In genomic region chr3:127020167-127020566, GRCm38 (mm10) we compare ENCODE assay signal across 26 mouse cellular contexts.
A peak's percentile ranks its signal among the peaks of the same experiment; 100 is the strongest.
DNase-seq lines count a peak whose midpoint lies in the region; ATAC-seq and TF ChIP-seq lines count a peak whose summit lies in the region.
"Had no signal": no experiment of that assay in that cellular context is flagged by ENCODE, and none has a peak within 500 bp of the region (broad histone marks: within the 10 kb centered on the region; RNA-seq: fewer than 3 reads in every experiment).

No protein-coding gene starts in this region.

- TF ChIP-seq EP300 in heart, adult 2 months (IDR thresholded peaks at IDR 0.05; ENCODE audit: insufficient read depth, low read depth, low read length): no peak

- intact Hi-C loops in heart, adult 2 months (cut with DNase I): no loop called here

- H3K9ac ChIP-seq in heart, adult 2 months (ENCODE audit: low read depth, low read length): no peak overlapping the region
- H3K9ac ChIP-seq in limb, embryonic 14.5 days (ENCODE audit: low read depth, low read length, severe bottlenecking): no peak overlapping the region
- H3K9ac ChIP-seq: hindbrain, embryonic 13.5 days; limb, embryonic 13.5 days; midbrain, embryonic 12.5 days; neural tube, embryonic 15.5 days had no signal

- DNase-seq in heart, adult 2 months: no peak
- DNase-seq in heart, postnatal 4 days: no peak
- DNase-seq in limb, embryonic 14.5 days (ENCODE audit: low spot score): no peak
- no peak for DNase-seq in limb, embryonic 10.5 days (ENCODE audit: low spot score)
- peak; percentile 86 for DNase-seq in MEL-GATA-1-ER (ENCODE audit: extremely low read depth, low read depth)
- no peak for DNase-seq in urinary bladder, postnatal 10 days (ENCODE audit: low spot score)
- no peak for DNase-seq in embryo, embryonic 11 days
- DNase-seq: adrenal gland, postnatal 36 days; cerebellum, postnatal 10 days; gastrocnemius, postnatal 36 days; heart, postnatal 10 days; kidney, adult 2 months; right cerebral cortex, adult 18-20 months; right cerebral cortex, postnatal 4 days; thymus, adult 18-20 months; thymus, postnatal 4 days had no signal

- no peak for TF ChIP-seq CTCF in heart, adult 2 months (IDR thresholded peaks at IDR 0.05)

- no peak for ATAC-seq in limb, embryonic 14.5 days (ENCODE audit: low FRiP score, low read depth)
- ATAC-seq in megakaryocyte, adult 5-6 weeks (ENCODE audit: poor library complexity, severe bottlenecking): peak; percentile 87
- ATAC-seq: forebrain, embryonic 16.5 days had no signal

- H3K4me1 ChIP-seq in heart, adult 2 months (ENCODE audit: control insufficient read depth, insufficient read depth, low read length): peaks cover 2% of the 10 kb centered on the region
- peaks cover 12% of the 10 kb centered on the region for H3K4me1 ChIP-seq in limb, embryonic 14.5 days (ENCODE audit: control insufficient read depth, insufficient read depth, low read length)
- H3K4me1 ChIP-seq in limb, embryonic 10.5 days: peaks cover 7% of the 10 kb centered on the region; the same call in 1 of the 2 replicates
- H3K4me1 ChIP-seq: heart, embryonic 10.5 days; hindbrain, embryonic 13.5 days; neural tube, embryonic 15.5 days had no signal

- H3K79me2 ChIP-seq in heart, adult 2 months (replicated peaks; ENCODE audit: control insufficient read depth, insufficient read depth, low read length): no peaks in the 10 kb centered on the region

- H3K4me2 ChIP-seq in limb, embryonic 14.5 days (replicated peaks; ENCODE audit: low read depth, low read length, severe bottlenecking): no peak overlapping the region
- H3K4me2 ChIP-seq: hindbrain, embryonic 13.5 days; limb, embryonic 13.5 days; midbrain, embryonic 12.5 days; neural tube, embryonic 15.5 days had no signal

- no peak for TF ChIP-seq POLR2A in heart, adult 2 months (IDR thresholded peaks at IDR 0.05; ENCODE audit: insufficient read depth, low read depth, low read length)
- TF ChIP-seq POLR2A in limb, embryonic 14.5 days (IDR thresholded peaks at IDR 0.05; ENCODE audit: borderline replicate concordance, extremely low read depth, insufficient read depth, insufficient read length): no peak

- H3K4me3 ChIP-seq in heart, adult 2 months: no peak overlapping the region
- no peak overlapping the region for H3K4me3 ChIP-seq in limb, embryonic 14.5 days (replicated peaks; ENCODE audit: low read length)
- H3K4me3 ChIP-seq in limb, embryonic 10.5 days: no peak overlapping the region
- H3K4me3 ChIP-seq: forebrain, embryonic 10.5 days; heart, embryonic 10.5 days; hindbrain, embryonic 13.5 days; limb, embryonic 13.5 days; midbrain, embryonic 12.5 days; neural tube, embryonic 15.5 days had no signal

- no peaks in the 10 kb centered on the region for H3K36me3 ChIP-seq in heart, adult 2 months (ENCODE audit: control insufficient read depth, insufficient read depth, low read length)
- no peaks in the 10 kb centered on the region for H3K36me3 ChIP-seq in limb, embryonic 14.5 days (ENCODE audit: control insufficient read depth, insufficient read depth, low read length)
- no peaks in the 10 kb centered on the region for H3K36me3 ChIP-seq in limb, embryonic 10.5 days
- H3K36me3 ChIP-seq: forebrain, embryonic 10.5 days had no signal

- WGBS in heart, adult 2 months: 30% methylated on average over 1 of the region's 1 CpGs
- 74% methylated on average over 1 of the region's 1 CpGs for WGBS in limb, embryonic 14.5 days
- WGBS in limb, embryonic 10.5 days: 77% methylated on average over 1 of the region's 1 CpGs

- peak overlapping the region; percentile 57 for H3K27ac ChIP-seq in heart, adult 2 months
- H3K27ac ChIP-seq in limb, embryonic 14.5 days (replicated peaks; ENCODE audit: low read depth, low read length): peak overlapping the region; percentile 11; the same call in 1 of the 2 replicates
- H3K27ac ChIP-seq in limb, embryonic 10.5 days: no peak overlapping the region
- H3K27ac ChIP-seq: heart, embryonic 10.5 days; hindbrain, embryonic 13.5 days; kidney, postnatal 0 days; macrophage; midbrain, embryonic 12.5 days; neural tube, embryonic 15.5 days had no signal

- no peaks in the 10 kb centered on the region for H3K27me3 ChIP-seq in heart, adult 2 months (ENCODE audit: control insufficient read depth, insufficient read depth, low read length)
- no peaks in the 10 kb centered on the region for H3K27me3 ChIP-seq in limb, embryonic 14.5 days (ENCODE audit: control insufficient read depth, insufficient read depth, low read length)
- no peaks in the 10 kb centered on the region for H3K27me3 ChIP-seq in limb, embryonic 10.5 days (ENCODE audit: low read depth, poor library complexity, severe bottlenecking)
- H3K27me3 ChIP-seq: hindbrain, embryonic 13.5 days; limb, embryonic 13.5 days; midbrain, embryonic 12.5 days; neural tube, embryonic 15.5 days had no signal

- no peaks in the 10 kb centered on the region for H3K9me3 ChIP-seq in limb, embryonic 14.5 days (ENCODE audit: control insufficient read depth, low read length)
- no peaks in the 10 kb centered on the region for H3K9me3 ChIP-seq in limb, embryonic 10.5 days (replicated peaks)
- H3K9me3 ChIP-seq: forebrain, embryonic 10.5 days; heart, embryonic 10.5 days; hindbrain, embryonic 13.5 days; limb, embryonic 13.5 days; midbrain, embryonic 12.5 days; neural tube, embryonic 15.5 days had no signal
